Mouse (Mus musculus) MEL (cell line): ENCODE measurements around the gene Olfr921. TPM values are rescaled to one million over a fixed set of nuclear protein-coding genes. Genes with fewer than 3 reads are reported as not detected.
A peak's percentile ranks its signal among the peaks of the same experiment; 100 is the strongest.

Experiments used
- DNase-seq: peaks from one replicate; pipeline ENCODE4 v3.0.0; 2011; ENCODE audit warnings: low read depth, low spot score
- H3K27ac ChIP-seq: 2 replicates; pipeline ENCODE4 v1.5.1; 2012; ENCODE audit warnings: low read depth, mild to moderate bottlenecking, control low read depth, low read length, moderate library complexity; ENCODE audit not compliant: control insufficient read depth
- H3K27me3 ChIP-seq, 2 experiments: fragments of 150-350 bp in 1 of 2; sonication (generic) in 1 of 2; 2 replicates each; pipeline ENCODE4 v1.6.1; 2012; ENCODE audit warnings: low read length in 2 of 2, mild to moderate bottlenecking in 2 of 2, improper control_type of control experiment in 1 of 2, moderate library complexity in 1 of 2; ENCODE audit not compliant: insufficient read depth in 2 of 2, control insufficient read depth in 1 of 2
- H3K36me3 ChIP-seq, 2 experiments: 2 replicates each; pipeline ENCODE4 v1.6.1; 2012 to 2014; ENCODE audit warnings: low read length in 2 of 2, improper control_type of control experiment in 1 of 2, inconsistent platforms in 1 of 2, mild to moderate bottlenecking in 1 of 2; ENCODE audit not compliant: insufficient read depth in 2 of 2, control insufficient read depth in 1 of 2
- H3K4me1 ChIP-seq, 2 experiments: fragments of 150-350 bp in 1 of 2; sonication (generic) in 1 of 2; 2 replicates each; pipeline ENCODE4 v1.6.1; 2012; ENCODE audit warnings: low read length in 2 of 2, improper control_type of control experiment in 1 of 2, mild to moderate bottlenecking in 1 of 2; ENCODE audit not compliant: insufficient read depth in 2 of 2, control insufficient read depth in 1 of 2
- H3K4me3 ChIP-seq, 2 experiments: fragments of 150-350 bp in 1 of 2; sonication (generic) in 1 of 2; 2 replicates each; pipeline ENCODE4 v1.5.1; 2012; ENCODE audit warnings: low read depth in 2 of 2, low read length in 2 of 2, mild to moderate bottlenecking in 2 of 2, moderate library complexity in 2 of 2, control low read depth in 1 of 2, improper control_type of control experiment in 1 of 2; ENCODE audit not compliant: control insufficient read depth in 1 of 2, insufficient read depth in 1 of 2
- H3K79me2 ChIP-seq: 2 replicates; pipeline ENCODE4 v1.6.1; 2012; ENCODE audit warnings: mild to moderate bottlenecking, low read length, moderate library complexity; ENCODE audit not compliant: control insufficient read depth, poor library complexity, insufficient read depth
- H3K9ac ChIP-seq: 2 replicates; pipeline ENCODE4 v1.6.1; 2012; ENCODE audit warnings: low read depth, mild to moderate bottlenecking, control low read depth, low read length, moderate library complexity; ENCODE audit not compliant: control insufficient read depth, poor library complexity, severe bottlenecking
- H3K9me3 ChIP-seq: fragments of 150-350 bp; sonication (generic); replicated peaks from 2 replicates; pipeline ENCODE4 v1.6.1; 2012; ENCODE audit warnings: mild to moderate bottlenecking, low read length, improper control_type of control experiment, moderate library complexity; ENCODE audit not compliant: insufficient read depth
- BHLHE40 ChIP-seq: IDR thresholded peaks from 2 replicates; pipeline ENCODE4 v1.6.1; 2012; ENCODE audit warnings: low read depth, mild to moderate bottlenecking, inconsistent platforms, low read length, improper control_type of control experiment, borderline replicate concordance
- E2F4 ChIP-seq: IDR thresholded peaks from 2 replicates; pipeline ENCODE4 v1.6.1; 2011; ENCODE audit warnings: low read depth, low read length, improper control_type of control experiment, borderline replicate concordance
- EP300 ChIP-seq, 2 experiments: IDR thresholded peaks; 2 replicates each; pipeline ENCODE4 v1.6.1; 2011; ENCODE audit warnings: improper control_type of control experiment in 2 of 2, low read length in 2 of 2, low read depth in 1 of 2, mild to moderate bottlenecking in 1 of 2
- ETS1 ChIP-seq: IDR thresholded peaks from 2 replicates; pipeline ENCODE4 v1.6.1; 2012; ENCODE audit warnings: low read depth, mild to moderate bottlenecking, inconsistent platforms, low read length, improper control_type of control experiment, moderate library complexity
- GATA1 ChIP-seq: IDR thresholded peaks from 2 replicates; pipeline ENCODE4 v1.6.1; 2011; ENCODE audit warnings: low read depth, low read length, improper control_type of control experiment
- HCFC1 ChIP-seq: IDR thresholded peaks from 2 replicates; pipeline ENCODE4 v1.6.1; 2012; ENCODE audit warnings: low read depth, mild to moderate bottlenecking, inconsistent platforms, low read length, improper control_type of control experiment, moderate library complexity
- KAT2A ChIP-seq: conservative IDR thresholded peaks from 2 replicates; pipeline ENCODE4 v1.6.1; 2012; ENCODE audit warnings: low read depth, low read length, improper control_type of control experiment, inconsistent platforms
- MAFK ChIP-seq: IDR thresholded peaks from 2 replicates; pipeline ENCODE4 v1.6.1; 2011; ENCODE audit warnings: low read depth, mild to moderate bottlenecking, low read length, improper control_type of control experiment, borderline replicate concordance
- MAX ChIP-seq: IDR thresholded peaks from 2 replicates; pipeline ENCODE4 v1.6.1; 2011; ENCODE audit warnings: low read length, improper control_type of control experiment
- MEF2A ChIP-seq: IDR thresholded peaks from 2 replicates; pipeline ENCODE4 v1.6.1; 2014; ENCODE audit warnings: low read depth, mild to moderate bottlenecking, inconsistent platforms, low read length, improper control_type of control experiment; ENCODE audit not compliant: poor library complexity, insufficient replicate concordance, severe bottlenecking; ENCODE audit errors: extremely low read depth
- MXI1 ChIP-seq: IDR thresholded peaks from 2 replicates; pipeline ENCODE4 v1.6.1; 2011; ENCODE audit warnings: mild to moderate bottlenecking, low read depth, low read length, improper control_type of control experiment
- MYB ChIP-seq: IDR thresholded peaks from 2 replicates; pipeline ENCODE4 v1.6.1; 2011; ENCODE audit warnings: mild to moderate bottlenecking, low read depth, low read length, improper control_type of control experiment
- MYC ChIP-seq: IDR thresholded peaks from 2 replicates; pipeline ENCODE4 v1.6.1; 2011; ENCODE audit warnings: low read depth, mild to moderate bottlenecking, low read length, improper control_type of control experiment, moderate library complexity
- NRF1 ChIP-seq: IDR thresholded peaks from 2 replicates; pipeline ENCODE4 v1.6.1; 2014; ENCODE audit warnings: low read depth, mild to moderate bottlenecking, inconsistent platforms, low read length, improper control_type of control experiment, moderate library complexity; ENCODE audit not compliant: poor library complexity, insufficient read depth, severe bottlenecking
- POLR2A ChIP-seq, 2 experiments: IDR thresholded peaks; 2 replicates each; pipeline ENCODE4 v1.6.1; 2011 to 2012; ENCODE audit warnings: low read length in 2 of 2, mild to moderate bottlenecking in 2 of 2, control low read depth in 1 of 2, improper control_type of control experiment in 1 of 2, low read depth in 1 of 2, moderate library complexity in 1 of 2; ENCODE audit not compliant: control insufficient read depth in 1 of 2, insufficient read depth in 1 of 2, poor library complexity in 1 of 2
- POLR2AphosphoS2 ChIP-seq: IDR thresholded peaks from 2 replicates; pipeline ENCODE4 v1.6.1; 2011; ENCODE audit warnings: low read length, improper control_type of control experiment
- POLR2AphosphoS5 ChIP-seq: IDR thresholded peaks from 2 replicates; pipeline ENCODE4 v1.6.1; 2012; ENCODE audit warnings: low read depth, borderline replicate concordance, mild to moderate bottlenecking, inconsistent platforms, low read length, moderate library complexity, mixed read lengths
- RAD21 ChIP-seq: IDR thresholded peaks from 2 replicates; pipeline ENCODE4 v1.6.1; 2011; ENCODE audit warnings: mild to moderate bottlenecking, low read depth, low read length, improper control_type of control experiment
- RCOR1 ChIP-seq: IDR thresholded peaks from 2 replicates; pipeline ENCODE4 v1.6.1; 2012; ENCODE audit warnings: low read depth, mild to moderate bottlenecking, inconsistent platforms, low read length, improper control_type of control experiment
- SIN3A ChIP-seq: IDR thresholded peaks from 2 replicates; pipeline ENCODE4 v1.6.1; 2012; ENCODE audit warnings: low read length, improper control_type of control experiment, inconsistent platforms
- SMC3 ChIP-seq: IDR thresholded peaks from 2 replicates; pipeline ENCODE4 v1.6.1; 2011; ENCODE audit warnings: low read depth, low read length, improper control_type of control experiment
- TBP ChIP-seq: IDR thresholded peaks from 2 replicates; pipeline ENCODE4 v1.8.0; 2011; ENCODE audit warnings: low read depth, low read length, improper control_type of control experiment
- TCF12 ChIP-seq: IDR thresholded peaks from 2 replicates; pipeline ENCODE4 v1.6.1; 2014; ENCODE audit warnings: low read depth, mild to moderate bottlenecking, inconsistent platforms, low read length, improper control_type of control experiment, moderate library complexity
- USF1 ChIP-seq: IDR thresholded peaks from 2 replicates; pipeline ENCODE4 v1.6.1; 2014; ENCODE audit warnings: low read depth, mild to moderate bottlenecking, inconsistent platforms, low read length, improper control_type of control experiment, moderate library complexity
- ZC3H11A ChIP-seq: IDR thresholded peaks from 2 replicates; pipeline ENCODE4 v1.6.1; 2012; ENCODE audit warnings: low read depth, mild to moderate bottlenecking, inconsistent platforms, low read length, improper control_type of control experiment
- ZMIZ1 ChIP-seq: IDR thresholded peaks from 2 replicates; pipeline ENCODE4 v1.6.1; 2012; ENCODE audit warnings: low read depth, mild to moderate bottlenecking, inconsistent platforms, low read length, improper control_type of control experiment, moderate library complexity
- ZNF384 ChIP-seq: IDR thresholded peaks from 2 replicates; pipeline ENCODE4 v1.6.1; 2012; ENCODE audit warnings: low read depth, mild to moderate bottlenecking, inconsistent platforms, low read length, improper control_type of control experiment
- polyA plus RNA-seq, 2 experiments: library from polyadenylated mRNA; stranded (reverse) in 1 of 2; unstranded in 1 of 2; fragments of >175 nt in 1 of 2; fragments of >200 nt in 1 of 2; gene quantifications; 2 replicates each; pipeline versions ENCODE4 v1.2.1 to v1.2.4; 2012; ENCODE audit warnings: low replicate concordance in 2 of 2, low read depth in 1 of 2; ENCODE audit not compliant: insufficient read length in 2 of 2, insufficient read depth in 1 of 2, missing spikeins in 1 of 2
- total RNA-seq: library from RNA; depleted of rRNA; stranded (reverse); fragments of 300-350 nt; gene quantifications from 2 replicates; pipeline ENCODE4 v1.2.3, GENCODE M21; 2012; rRNA removed

Gene Olfr921
- not detected in 2 replicates for total RNA-seq
- not detected for polyA plus RNA-seq

DNA sequence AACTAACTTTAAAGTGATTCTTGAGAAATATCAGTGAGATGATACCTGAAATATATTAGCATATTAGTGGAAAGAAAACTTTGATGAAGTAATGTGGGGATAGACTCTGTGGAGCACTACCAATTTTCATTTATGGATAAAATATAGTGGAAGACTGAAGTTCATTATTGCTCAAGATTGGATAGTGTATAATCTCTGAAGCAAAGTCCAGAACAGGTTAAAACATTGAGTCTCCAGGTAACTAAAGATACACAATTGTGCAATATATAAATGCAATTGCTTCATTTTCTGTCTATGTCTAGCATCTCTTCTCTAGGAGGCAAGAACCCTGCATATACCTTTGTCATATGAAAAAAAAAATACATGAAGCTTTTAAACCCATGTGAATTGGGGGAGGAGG is at the start of gene Olfr921:
Olfr921 (plus strand) TSS at position 301 of the 400 bp plus-strand sequence.
- no peaks in the 10 kb centered on the region for H3K9me3 ChIP-seq
- H3K36me3 ChIP-seq, result no peaks in the 10 kb centered on the region
- TF ChIP-seq KAT2A (no peak), MAFK (no peak), SIN3A (no peak), MXI1 (no peak), ETS1 (no peak), ZMIZ1 (no peak), MYB (no peak), SMC3 (no peak), POLR2AphosphoS5 (no peak), NRF1 (no peak), HCFC1 (no peak), ZC3H11A (no peak), RAD21 (no peak), MYC (no peak), ZNF384 (no peak), POLR2AphosphoS2 (no peak), BHLHE40 (no peak), POLR2A (IDR thresholded peaks at IDR 0.05; ENCODE audit: control insufficient read depth in 1 of 2, insufficient read depth in 1 of 2, low read depth in 1 of 2, low read length in 2 of 2, poor library complexity in 1 of 2) (no peak), MAX (no peak), E2F4 (no peak)
- TF ChIP-seq, all 39 proteins: peak for 0
- H3K9ac ChIP-seq, result no peak within 1 kb of the TSS
- H3K4me1 ChIP-seq, result no peaks in the 10 kb centered on the region
- H3K79me2 ChIP-seq, result no peaks in the 10 kb centered on the region
- no peaks in the 10 kb centered on the region for H3K27me3 ChIP-seq
- no peak within 1 kb of the TSS for H3K27ac ChIP-seq
- no peak within 1 kb of the TSS for H3K4me3 ChIP-seq
- DNase-seq, result no peak

DNA sequence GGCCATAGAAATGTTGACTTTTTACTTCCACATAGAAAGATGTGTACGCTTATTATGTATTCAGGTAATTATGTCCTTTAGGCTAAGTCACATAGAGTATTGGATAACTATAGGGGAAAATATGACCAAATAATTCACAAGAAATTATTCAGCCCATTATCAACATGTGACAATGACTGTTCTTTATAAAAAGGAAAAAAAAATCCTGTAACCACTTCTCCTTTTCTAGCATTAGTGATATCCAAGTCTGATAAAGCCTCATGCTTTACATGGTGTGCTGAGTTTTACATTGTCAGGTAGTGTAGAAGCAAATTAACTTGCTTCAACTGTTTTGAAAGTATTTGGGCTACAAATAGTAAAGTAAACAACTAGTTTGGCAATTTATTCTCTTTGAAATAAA is 48.8 kb upstream of the Olfr921 start:
- peak; percentile 64 for TF ChIP-seq SIN3A
- TF ChIP-seq ZMIZ1, result no peak
- TF ChIP-seq MEF2A, result no peak
- peak; percentile 70 for TF ChIP-seq USF1
- TF ChIP-seq TBP, result no peak
- TF ChIP-seq MAX, result peak; percentile 72
- TF ChIP-seq ZC3H11A, result 0 out of 2 replicates have a peak, but pooled peaks have one; percentile 0
- peak; percentile 75 to 96 for TF ChIP-seq EP300 (IDR thresholded peaks at IDR 0.05; ENCODE audit: low read depth in 1 of 2, low read length in 2 of 2)
- no peak for TF ChIP-seq KAT2A
- peak; percentile 91 for TF ChIP-seq MYC
- TF ChIP-seq NRF1, result no peak
- TF ChIP-seq GATA1, result peak; percentile 94
- TF ChIP-seq ZNF384, result peak; percentile 97
- TF ChIP-seq MXI1, result peak; percentile 25; the same call in 1 of the 2 replicates
- TF ChIP-seq RCOR1, result peak; percentile 84
- peak; percentile 52; the same call in 1 of the 2 replicates for TF ChIP-seq TCF12
- TF ChIP-seq ETS1, result peak; percentile 76
- TF ChIP-seq RAD21, result no peak
- peak; percentile 59; the same call in 1 of the 2 replicates for TF ChIP-seq BHLHE40
- Histone ChIP-seq H3K4me3 (no peak overlapping the region), H3K36me3 (peaks cover 0 to 3% of the 10 kb centered on the region in 2 experiments; a peak in 2 of 4 replicates), H3K27me3 (no peaks in the 10 kb centered on the region), H3K4me1 (peaks cover 8 to 9% of the 10 kb centered on the region in 2 experiments), H3K79me2 (no peaks in the 10 kb centered on the region), H3K9me3 (no peaks in the 10 kb centered on the region), H3K27ac (no peak overlapping the region), H3K9ac (no peak overlapping the region)
- peak; percentile 68 for DNase-seq
